Mouse (Mus musculus): ENCODE measurements around the gene Gm42742. TPM values are rescaled to one million over a fixed set of nuclear protein-coding genes. Genes with fewer than 3 reads are reported as not detected.

The Gm42742 gene
- total RNA-seq (2023): 26.0 TPM in 1 of 2 replicates, not detected in the other

GRCm38 (mm10) chr7:127020901-127021562 is at the start of gene Gm42742, which contains the start of gene Prrt2:
Gene Gm42742 (minus strand): TSS chr7:127021097.
Gene Prrt2 (minus strand): TSS chr7:127021211.

GRCm38 (mm10) chr7:127041851-127042672 is 21.2 kb upstream of the Gm42742 start, which contains the start of gene Kif22:
Gene Kif22 (minus strand): TSS chr7:127042471.

GRCm38 (mm10) chr7:127026984-127027726 is 6.3 kb upstream of the Gm42742 start, which contains the start of gene Maz:
Gene Maz (minus strand): TSS chr7:127027037.

GRCm38 (mm10) chr7:127016971-127017949 is 3.6 kb downstream of the Gm42742 start, which contains the start of gene Pagr1a:
Gene Pagr1a (minus strand): TSS chr7:127017352.

GRCm38 (mm10) chr7:127016481-127016485 is 4.6 kb downstream of the Gm42742 start, which contains the start of gene Pagr1b:
Gene Pagr1b (minus strand): TSS chr7:127016484.

GRCm38 (mm10) chr7:127014320-127014719 is 6.6 kb downstream of the Gm42742 start, which contains the start of gene Mvp:
Gene Mvp (minus strand): TSS chr7:127014621.

GRCm38 (mm10) chr7:126975950-126976866 is 44.7 kb downstream of the Gm42742 start, which contains the start of gene Cdiptos:
Gene Cdiptos (minus strand): TSS chr7:126976098.

GRCm38 (mm10) chr7:126975893-126975949 is 45.2 kb downstream of the Gm42742 start, which contains the start of gene Cdipt:
Gene Cdipt (plus strand): TSS chr7:126975914.

Other genes starting within 250 kb of the Gm42742 start
- 278 and 300 TPM in 2 replicates for gene Ypel3, start 244.1 kb downstream of the Gm42742 start, total RNA-seq (2023)
- 4.3 and 4.4 TPM in 2 replicates for gene Tbx6, start 239.6 kb downstream of the Gm42742 start, total RNA-seq (2023)
- 231 and 266 TPM in 2 replicates for gene Ppp4c, start 228.6 kb downstream of the Gm42742 start, total RNA-seq (2023)
- not detected in 2 replicates for gene Fam57b, start 223.4 kb downstream of the Gm42742 start, total RNA-seq (2023)
- gene 4930451I11Rik, start 189.5 kb downstream of the Gm42742 start, total RNA-seq (2023): not detected in 2 replicates
- gene Doc2a, start 173.7 kb downstream of the Gm42742 start, total RNA-seq (2023): not detected in 2 replicates
- gene Hirip3, start 159.1 kb downstream of the Gm42742 start, total RNA-seq (2023): 37.5 and 38.0 TPM in 2 replicates
- 41.4 and 42.2 TPM in 2 replicates for gene Ino80e, start 158.7 kb downstream of the Gm42742 start, total RNA-seq (2023)
- gene Taok2, start 136.4 kb downstream of the Gm42742 start, total RNA-seq (2023): 50.7 and 59.9 TPM in 2 replicates
- 38.9 and 40.1 TPM in 2 replicates for gene Tmem219, start 98.2 kb downstream of the Gm42742 start, total RNA-seq (2023)
- 17.4 and 23.2 TPM in 2 replicates for gene Kctd13, start 92.2 kb downstream of the Gm42742 start, total RNA-seq (2023)
- not detected in 2 replicates for gene Asphd1, start 71.5 kb downstream of the Gm42742 start, total RNA-seq (2023)
- 1.9 and 3.1 TPM in 2 replicates for gene Sez6l2, start 70.5 kb downstream of the Gm42742 start, total RNA-seq (2023)
- gene Cdipt, start 45.2 kb downstream of the Gm42742 start, total RNA-seq (2023): 56.2 and 56.5 TPM in 2 replicates
- 0.95 and 1.3 TPM in 2 replicates for gene Cdiptos, start 45.0 kb downstream of the Gm42742 start, total RNA-seq (2023)
- gene Mvp, start 6.5 kb downstream of the Gm42742 start, total RNA-seq (2023): 49.1 and 58.0 TPM in 2 replicates
- not detected in 2 replicates for gene Pagr1b, start 4.6 kb downstream of the Gm42742 start, total RNA-seq (2023)
- 1.5 and 35.7 TPM in 2 replicates for gene Pagr1a, start 3.7 kb downstream of the Gm42742 start, total RNA-seq (2023)
- gene Prrt2, start 114 bp upstream of the Gm42742 start, total RNA-seq (2023): 0.79 TPM in 1 of 2 replicates, not detected in the other
- gene Maz, start 5.9 kb upstream of the Gm42742 start, total RNA-seq (2023): 128 and 143 TPM in 2 replicates
- gene Kif22, start 21.4 kb upstream of the Gm42742 start, total RNA-seq (2023): 41.1 and 48.3 TPM in 2 replicates
- 1.2 TPM in 1 of 2 replicates, not detected in the other for gene Zg16, start 66.2 kb upstream of the Gm42742 start, total RNA-seq (2023)
- 155 and 172 TPM in 2 replicates for gene AI467606, start 70.3 kb upstream of the Gm42742 start, total RNA-seq (2023)
- gene Qprt, start 101.1 kb upstream of the Gm42742 start, total RNA-seq (2023): 2.0 and 3.8 TPM in 2 replicates
- gene Spn, start 116.7 kb upstream of the Gm42742 start, total RNA-seq (2023): 96.9 and 102 TPM in 2 replicates
- 47.6 and 62.2 TPM in 2 replicates for gene Cd2bp2, start 175.0 kb upstream of the Gm42742 start, total RNA-seq (2023)
- 106 and 122 TPM in 2 replicates for gene Tbc1d10b, start 187.4 kb upstream of the Gm42742 start, total RNA-seq (2023)
- 6.7 and 11.1 TPM in 2 replicates for gene Mylpf, start 187.8 kb upstream of the Gm42742 start, total RNA-seq (2023)
- 2.8 and 4.0 TPM in 2 replicates for gene Zfp553, start 212.0 kb upstream of the Gm42742 start, total RNA-seq (2023)
- gene Sept1, start 212.0 kb upstream of the Gm42742 start, total RNA-seq (2023): 107 and 123 TPM in 2 replicates
- 3.2 and 4.7 TPM in 2 replicates for gene Zfp771, start 223.2 kb upstream of the Gm42742 start, total RNA-seq (2023)
- gene Dctpp1, start 239.6 kb upstream of the Gm42742 start, total RNA-seq (2023): 18.4 and 20.9 TPM in 2 replicates

Measured in neutrophil, adult 65 days (primary cell).